Mouse (Mus musculus) CH12.LX (cell line): ENCODE measurements at regions not wholly inside any gene's neighbourhood (a gene's known extent, or its start where the extent isn't known, plus 50 kb on each side); places are given as distances from the start of the nearest gene placed in this dataset.

ENCODE experiments used
- DNase-seq: peaks from one replicate; pipeline ENCODE4 v3.0.0-alpha.2; 2013; ENCODE audit errors: extremely low read depth
- H3K27ac ChIP-seq: 2 replicates; pipeline ENCODE4 v1.5.1; 2012; ENCODE audit warnings: low read depth, mild to moderate bottlenecking, control low read depth, moderate library complexity; ENCODE audit not compliant: insufficient read depth
- H3K27me3 ChIP-seq: replicated peaks from 2 replicates; pipeline ENCODE3; 2012; ENCODE audit warnings: inconsistent platforms
- H3K36me3 ChIP-seq, 2 experiments: replicated peaks in 1 of 2; 2 replicates each; pipeline versions ENCODE3 to v1.6.1; 2012; ENCODE audit warnings: inconsistent platforms in 1 of 2, low read length in 1 of 2, mild to moderate bottlenecking in 1 of 2, mixed read lengths in 1 of 2, moderate library complexity in 1 of 2; ENCODE audit not compliant: control insufficient read depth in 1 of 2, insufficient read depth in 1 of 2
- H3K4me1 ChIP-seq, 2 experiments: 2 replicates each; pipeline ENCODE4 v1.6.1; 2012; ENCODE audit warnings: inconsistent platforms in 1 of 2, moderate library complexity in 1 of 2; ENCODE audit not compliant: insufficient read depth in 2 of 2, control insufficient read depth in 1 of 2
- H3K4me2 ChIP-seq: 2 replicates; pipeline ENCODE4 v1.6.1; 2012; ENCODE audit warnings: low read depth, mild to moderate bottlenecking, control low read depth; ENCODE audit not compliant: poor library complexity, insufficient read depth, severe bottlenecking
- H3K4me3 ChIP-seq, 3 experiments: fragments of 150-350 bp in 1 of 3; sonication (generic) in 1 of 3; replicated peaks in 1 of 3; 2 replicates each; pipeline versions ENCODE3 to v1.5.1; 2011 to 2012; ENCODE audit warnings: low read depth in 2 of 3, low read length in 2 of 3, mild to moderate bottlenecking in 2 of 3, moderate library complexity in 2 of 3, control low read depth in 1 of 3, improper control_type of control experiment in 1 of 3, inconsistent platforms in 1 of 3, mixed read lengths in 1 of 3; ENCODE audit not compliant: poor library complexity in 1 of 3
- H3K79me2 ChIP-seq: replicated peaks from 2 replicates; pipeline ENCODE4 v1.6.1; 2012; ENCODE audit warnings: mild to moderate bottlenecking, moderate library complexity; ENCODE audit not compliant: control insufficient read depth, poor library complexity, insufficient read depth, severe bottlenecking; ENCODE audit errors: extremely low read depth
- H3K9ac ChIP-seq: 2 replicates; pipeline ENCODE4 v1.6.1; 2012; ENCODE audit warnings: low read depth, mild to moderate bottlenecking, control low read depth, moderate library complexity; ENCODE audit not compliant: insufficient read depth
- H3K9me3 ChIP-seq: replicated peaks from 2 replicates; pipeline ENCODE3; 2012; ENCODE audit warnings: low read length, inconsistent platforms, mixed read lengths
- CHD2 ChIP-seq: IDR thresholded peaks from 2 replicates; pipeline ENCODE4 v1.6.1; 2011; ENCODE audit warnings: low read length, improper control_type of control experiment
- CTCF ChIP-seq, 2 experiments: IDR thresholded peaks in 1 of 2; conservative IDR thresholded peaks in 1 of 2; 2 replicates each; pipeline ENCODE4 v1.5.1; 2011 to 2012; ENCODE audit warnings: low read depth in 2 of 2, low read length in 2 of 2, improper control_type of control experiment in 1 of 2, inconsistent platforms in 1 of 2, mild to moderate bottlenecking in 1 of 2, moderate library complexity in 1 of 2
- E2F4 ChIP-seq: IDR thresholded peaks from 2 replicates; pipeline ENCODE4 v1.6.1; 2011; ENCODE audit warnings: low read depth, low read length, improper control_type of control experiment; ENCODE audit not compliant: insufficient replicate concordance
- GABPA ChIP-seq: IDR thresholded peaks from 2 replicates; pipeline ENCODE4 v1.6.1; 2012; ENCODE audit warnings: low read depth, low read length, improper control_type of control experiment, inconsistent platforms; ENCODE audit not compliant: insufficient replicate concordance
- HCFC1 ChIP-seq: IDR thresholded peaks from 2 replicates; pipeline ENCODE4 v1.6.1; 2012; ENCODE audit warnings: low read depth, mild to moderate bottlenecking, inconsistent platforms, low read length, improper control_type of control experiment
- KAT2A ChIP-seq: IDR thresholded peaks from 2 replicates; pipeline ENCODE4 v1.6.1; 2012; ENCODE audit warnings: low read length, improper control_type of control experiment, inconsistent platforms; ENCODE audit not compliant: insufficient replicate concordance
- MAX ChIP-seq: IDR thresholded peaks from 2 replicates; pipeline ENCODE4 v1.6.1; 2011; ENCODE audit warnings: low read length, improper control_type of control experiment
- MAZ ChIP-seq: IDR thresholded peaks from 2 replicates; pipeline ENCODE4 v1.6.1; 2012; ENCODE audit warnings: low read depth, mild to moderate bottlenecking, inconsistent platforms, low read length, improper control_type of control experiment, moderate library complexity
- MXI1 ChIP-seq: IDR thresholded peaks from 2 replicates; pipeline ENCODE4 v1.6.1; 2011; ENCODE audit warnings: mild to moderate bottlenecking, low read depth, low read length, improper control_type of control experiment
- NELFE ChIP-seq: IDR thresholded peaks from 2 replicates; pipeline ENCODE4 v1.6.1; 2011; ENCODE audit warnings: low read depth, low read length, improper control_type of control experiment
- PAX5 ChIP-seq: IDR thresholded peaks from 2 replicates; pipeline ENCODE4 v1.6.1; 2012; ENCODE audit warnings: low read length, inconsistent platforms, mixed read lengths
- POLR2A ChIP-seq: IDR thresholded peaks from 2 replicates; pipeline ENCODE4 v1.6.1; 2011; ENCODE audit warnings: low read depth, mild to moderate bottlenecking, improper control_type of control experiment, low read length
- POLR2AphosphoS2 ChIP-seq: IDR thresholded peaks from 2 replicates; pipeline ENCODE4 v1.6.1; 2011; ENCODE audit warnings: low read depth, low read length, improper control_type of control experiment
- RAD21 ChIP-seq: IDR thresholded peaks from 2 replicates; pipeline ENCODE4 v1.6.1; 2011; ENCODE audit warnings: low read depth, mild to moderate bottlenecking, low read length, improper control_type of control experiment, moderate library complexity
- TCF12 ChIP-seq: IDR thresholded peaks from 2 replicates; pipeline ENCODE4 v1.6.1; 2014; ENCODE audit warnings: low read depth, mild to moderate bottlenecking, inconsistent platforms, low read length, improper control_type of control experiment
- UBTF ChIP-seq: IDR thresholded peaks from 2 replicates; pipeline ENCODE4 v1.6.1; 2012; ENCODE audit warnings: low read depth, mild to moderate bottlenecking, inconsistent platforms, low read length, improper control_type of control experiment, moderate library complexity
- ZC3H11A ChIP-seq: IDR thresholded peaks from 2 replicates; pipeline ENCODE4 v1.6.1; 2012; ENCODE audit warnings: low read depth, mild to moderate bottlenecking, inconsistent platforms, low read length, improper control_type of control experiment
- ZNF384 ChIP-seq: IDR thresholded peaks from 2 replicates; pipeline ENCODE4 v1.6.1; 2012; ENCODE audit warnings: low read depth, low read length, improper control_type of control experiment, inconsistent platforms
- dilution Hi-C: fragments of 300-500 bp; cut with MboI; formaldehyde crosslinking; loops from 2 replicates; pipeline ENCODE4 v1.14.3; 2020; ENCODE audit warnings: low sequenced_read_pairs; ENCODE audit not compliant: extremely low pct_unique_long_range_greater_than_20kb, extremely low pct_ligation_motif_present
- in situ Hi-C: fragments of 300-500 bp; cut with MboI; formaldehyde crosslinking; loops from 3 replicates; pipeline ENCODE4 v1.14.3; 2019; ENCODE audit warnings: low sequenced_read_pairs, low pct_ligation_motif_present, low pct_unique_long_range_greater_than_20kb, mixed read lengths

GRCm38 (mm10) chr1:65635315-65635714 lies 291.0 kb upstream of the Crygf start:
- no peaks in the 10 kb centered on the region for H3K4me1 ChIP-seq
- H3K9me3 ChIP-seq, result no peaks in the 10 kb centered on the region
- no peak overlapping the region for H3K9ac ChIP-seq
- in situ Hi-C loops, result no loop called here
- no peak overlapping the region for H3K4me2 ChIP-seq
- dilution Hi-C loops, result no loop called here
- no peaks in the 10 kb centered on the region for H3K27me3 ChIP-seq
- TF ChIP-seq POLR2AphosphoS2, result no peak
- TF ChIP-seq KAT2A, result no peak
- no peak for TF ChIP-seq HCFC1
- TF ChIP-seq ZNF384, result no peak
- TF ChIP-seq, all 38 proteins: peak for 0
- Histone ChIP-seq H3K4me3 (no peak overlapping the region), H3K27ac (no peak overlapping the region), H3K36me3 (no peaks in the 10 kb centered on the region), H3K79me2 (no peaks in the 10 kb centered on the region)
- no peak for DNase-seq

GRCm38 (mm10) chr1:65654460-65654859 lies 271.9 kb upstream of the Crygf start:
- no peaks in the 10 kb centered on the region for H3K36me3 ChIP-seq
- no peak for TF ChIP-seq POLR2AphosphoS2
- peak; percentile 33 for TF ChIP-seq RAD21
- no peak for TF ChIP-seq GABPA
- no peak for TF ChIP-seq MAZ
- no peak for TF ChIP-seq MAX
- TF ChIP-seq ZC3H11A, result no peak
- no peak for TF ChIP-seq PAX5
- no peak for TF ChIP-seq MXI1
- TF ChIP-seq POLR2A, result no peak
- no peak for TF ChIP-seq TCF12
- peak in 1 of 2 experiments; percentile 47; a peak in 2 of 4 replicates for TF ChIP-seq CTCF (conservative IDR thresholded peaks at IDR 0.05 in 1 of 2, IDR thresholded peaks at IDR 0.05 in 1 of 2; ENCODE audit: low read depth in 2 of 2, low read length in 2 of 2)
- no peak for TF ChIP-seq UBTF
- no peak for TF ChIP-seq E2F4
- no peak for TF ChIP-seq NELFE
- TF ChIP-seq CHD2, result no peak
- no peak overlapping the region for H3K27ac ChIP-seq
- in situ Hi-C loops (no loop called here), dilution Hi-C loops (no loop called here)
- H3K4me2 ChIP-seq, result no peak overlapping the region
- H3K27me3 ChIP-seq, result no peaks in the 10 kb centered on the region
- H3K9me3 ChIP-seq, result no peaks in the 10 kb centered on the region
- H3K9ac ChIP-seq, result no peak overlapping the region
- DNase-seq, result peak; percentile 6
- no peak overlapping the region for H3K4me3 ChIP-seq
- no peaks in the 10 kb centered on the region for H3K4me1 ChIP-seq
- no peaks in the 10 kb centered on the region for H3K79me2 ChIP-seq
